Mouse (Mus musculus) natural killer cell, adult 2 months (primary cell): ENCODE data around the gene Ccdc162.
A peak's percentile ranks its signal among the peaks of the same experiment; 100 is the strongest.
"Not testable (repeated sequence)": the region's sequence is repeated elsewhere in the genome, so short reads cannot be mapped to it uniquely, and the experiment has no call there.

Experiments used
- DNase-seq, 2 experiments: peaks; one replicate each; pipeline ENCODE4 v3.0.0; 2022; ENCODE audit warnings: low spot score in 2 of 2

Ccdc162 gene

DNA sequence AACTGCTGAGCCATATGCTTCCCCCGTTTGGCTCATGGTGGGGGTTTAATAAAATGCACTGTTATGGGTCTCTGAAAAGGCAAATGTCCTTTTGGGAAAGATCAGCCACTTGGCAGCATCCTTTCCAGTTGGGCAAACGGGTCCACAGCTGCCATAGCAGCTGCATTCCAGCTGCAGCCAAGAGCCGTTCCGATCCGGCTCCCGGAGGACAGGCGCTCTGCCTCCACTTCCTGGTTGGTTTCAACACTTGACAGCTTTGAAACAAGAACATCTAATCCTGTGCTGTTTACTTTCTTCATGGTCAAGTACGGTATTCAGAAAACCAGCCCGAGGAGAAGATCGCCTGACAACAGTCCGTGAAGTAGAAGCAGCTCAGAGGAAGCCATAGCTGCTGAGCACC, 19.4 kb downstream of the Ccdc162 start:
- no peak for DNase-seq

DNA sequence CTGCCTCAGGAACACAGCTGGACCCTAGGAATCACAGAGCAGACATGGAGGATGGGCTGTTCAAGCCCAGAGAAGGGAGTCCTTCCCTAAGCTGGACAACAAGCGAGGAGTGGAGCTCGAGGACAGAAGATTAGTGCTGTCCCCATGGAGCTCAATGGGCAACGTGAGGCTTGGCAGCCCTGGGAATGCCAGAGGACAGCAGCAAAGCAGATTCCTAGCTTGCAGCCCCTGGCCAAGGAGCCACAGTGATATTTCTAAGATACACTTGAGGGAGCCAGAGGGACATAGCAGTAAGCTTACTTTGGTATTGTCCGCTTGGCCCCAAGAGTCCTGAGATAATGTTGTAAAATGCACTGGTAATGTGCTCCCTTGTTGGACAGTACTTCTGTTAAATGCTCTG, 25.5 kb downstream of the Ccdc162 start:
- DNase-seq = no peak

DNA sequence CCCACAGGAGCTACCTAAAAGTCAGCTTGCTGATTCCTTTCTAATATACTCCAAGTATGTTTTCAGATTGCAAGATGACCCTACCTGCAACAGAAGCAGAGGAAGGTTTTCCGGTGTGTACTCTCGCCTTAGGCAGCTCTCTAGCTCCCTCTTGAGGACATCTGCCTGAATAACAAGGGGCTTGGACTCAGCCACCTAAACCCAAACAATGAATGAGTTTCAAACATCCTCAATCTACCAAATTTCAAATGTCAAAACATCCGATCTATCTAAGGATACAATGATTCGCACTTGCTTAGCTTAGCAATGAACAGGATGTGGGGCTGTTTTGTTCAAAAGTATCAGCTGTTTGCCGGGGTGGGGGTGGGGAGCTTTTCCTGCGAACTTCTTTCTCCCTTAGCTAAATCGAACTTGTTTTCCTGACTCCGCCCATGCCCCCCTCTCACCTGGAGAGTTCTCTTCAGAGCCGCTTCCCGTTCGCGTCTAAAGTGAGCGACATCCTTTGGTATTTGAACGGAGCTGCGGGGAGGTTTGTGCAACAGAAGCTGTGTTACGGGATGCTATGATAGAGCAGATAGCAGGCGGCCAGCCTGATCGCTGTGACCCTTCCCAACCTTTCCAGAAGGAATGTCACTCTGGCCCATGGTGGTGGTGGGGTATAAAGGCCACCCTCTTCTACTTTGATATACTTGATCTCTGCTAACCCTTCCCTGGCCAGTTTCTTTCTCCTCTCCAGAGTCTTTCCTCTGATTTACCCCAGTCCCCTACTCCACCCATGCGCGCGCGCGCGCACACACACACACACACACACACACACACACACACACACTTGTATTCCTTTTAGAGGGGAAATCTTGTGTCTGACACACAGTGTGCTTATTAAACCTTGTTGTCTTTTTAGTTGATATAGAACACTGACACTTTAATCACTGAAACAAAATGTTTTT, 26.2 kb downstream of the Ccdc162 start:
- DNase-seq = peak; percentile 61 to 72

DNA sequence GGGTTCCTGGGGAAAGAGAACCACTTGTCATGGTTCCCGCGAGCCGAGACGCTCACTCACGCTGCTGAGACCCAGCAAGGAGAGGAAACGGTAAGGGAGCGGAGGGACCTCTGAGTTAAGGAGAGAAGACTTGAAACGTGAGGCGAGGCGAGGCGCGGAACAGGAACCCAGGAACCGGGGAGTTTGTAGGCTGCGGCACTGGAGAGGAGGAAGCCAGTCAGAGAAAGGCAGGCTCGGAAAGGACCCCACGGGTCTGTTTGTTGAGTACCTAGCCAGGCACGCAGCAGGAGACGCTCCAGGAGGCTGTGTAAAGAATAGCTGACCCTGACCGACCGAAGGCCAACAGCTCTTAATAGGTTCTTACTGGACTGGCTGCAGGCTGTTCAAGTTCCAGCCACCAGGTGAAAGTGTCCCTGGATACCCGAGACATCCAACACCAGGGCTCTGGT, 31.9 kb downstream of the Ccdc162 start:
- DNase-seq = no peak

DNA sequence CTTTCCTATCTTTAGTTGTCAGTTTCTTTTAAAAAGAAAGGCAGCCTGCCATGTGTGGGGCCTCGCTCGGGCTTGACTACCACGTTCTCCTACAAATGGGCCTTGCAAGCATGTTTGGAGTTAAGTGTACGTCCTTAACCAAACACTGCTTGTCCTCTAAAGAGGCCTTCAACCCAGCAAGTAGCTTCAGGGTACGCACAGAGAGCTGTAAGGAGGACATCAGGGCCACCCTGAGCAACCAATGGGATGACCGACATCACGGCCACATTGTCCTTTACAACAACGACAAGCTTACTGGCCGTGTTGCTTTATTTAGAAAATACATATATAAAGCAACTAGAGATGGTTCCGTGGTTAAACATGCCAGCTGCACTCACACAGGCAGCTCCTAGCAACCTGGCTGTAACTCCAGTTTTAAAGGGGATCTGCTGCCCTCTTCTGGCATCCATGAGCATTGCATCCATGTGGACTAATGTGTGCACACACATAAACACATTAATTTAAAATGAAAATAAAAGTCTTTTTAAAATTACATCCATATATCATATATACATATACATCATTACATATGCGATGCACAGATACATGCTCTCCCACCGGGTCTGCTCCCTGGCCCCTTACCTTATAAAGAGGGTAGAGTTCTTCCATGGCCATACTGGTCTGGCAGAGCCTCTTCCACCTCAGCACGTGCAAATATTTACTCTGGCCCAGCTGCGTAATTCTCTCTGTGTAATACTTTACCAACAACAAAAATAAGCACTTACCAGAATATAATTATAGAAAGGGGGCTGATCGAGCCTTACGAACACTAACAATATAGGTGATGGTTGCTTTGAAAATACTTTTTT, 33.7 kb downstream of the Ccdc162 start:
- DNase-seq = peak; percentile 77 to 86

DNA sequence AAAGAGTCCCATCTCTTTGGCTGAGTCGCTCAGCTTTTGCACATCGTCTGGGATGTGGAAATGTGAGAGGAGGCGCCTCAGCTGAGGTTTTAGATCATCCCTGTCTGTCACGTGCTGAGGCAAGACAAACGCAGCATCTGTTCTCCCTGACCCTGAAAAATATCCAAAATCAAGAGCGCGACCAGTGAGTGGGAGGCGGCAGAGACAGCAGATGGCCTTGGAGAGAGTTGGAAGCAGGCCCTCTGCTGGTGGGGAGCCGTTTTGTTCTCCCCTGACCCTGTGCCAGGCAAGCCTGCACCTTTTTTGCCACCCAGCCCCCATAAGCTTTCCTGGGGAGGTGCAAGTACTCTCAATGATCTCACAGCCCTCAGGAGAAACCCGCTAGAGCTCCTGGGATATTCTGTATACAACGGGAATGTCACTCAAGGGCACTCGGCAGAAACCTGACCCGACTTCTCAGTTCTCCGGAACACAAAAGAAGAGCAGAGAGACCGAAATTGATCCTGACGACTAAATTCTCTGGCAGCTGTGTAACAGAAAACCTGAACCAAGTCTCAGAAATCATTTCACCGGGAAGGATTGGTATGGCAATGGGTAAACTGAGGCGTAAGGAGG, 37.6 kb downstream of the Ccdc162 start:
- peak in 1 of 2 experiments; percentile 41 for DNase-seq

DNA sequence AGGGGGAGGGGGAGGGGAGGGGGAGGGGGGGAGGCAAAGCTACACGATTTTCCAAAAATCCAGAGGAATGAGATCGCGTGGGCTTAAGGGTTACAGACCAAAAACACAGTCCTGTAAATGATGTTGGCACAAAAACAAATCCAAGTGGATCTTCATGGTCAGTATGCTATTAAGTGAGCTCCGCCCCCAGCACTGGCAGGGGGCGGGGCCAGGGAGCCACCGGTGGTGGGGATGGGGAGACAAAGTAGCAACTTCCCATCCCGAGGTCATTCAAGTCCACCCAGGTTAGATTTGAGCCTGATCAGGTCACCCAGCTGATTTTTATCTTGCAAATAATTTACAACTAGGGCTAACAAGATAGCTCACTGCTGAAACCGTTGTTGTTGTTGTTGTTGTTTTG, 39.0 kb downstream of the Ccdc162 start:
- no peak for DNase-seq

DNA sequence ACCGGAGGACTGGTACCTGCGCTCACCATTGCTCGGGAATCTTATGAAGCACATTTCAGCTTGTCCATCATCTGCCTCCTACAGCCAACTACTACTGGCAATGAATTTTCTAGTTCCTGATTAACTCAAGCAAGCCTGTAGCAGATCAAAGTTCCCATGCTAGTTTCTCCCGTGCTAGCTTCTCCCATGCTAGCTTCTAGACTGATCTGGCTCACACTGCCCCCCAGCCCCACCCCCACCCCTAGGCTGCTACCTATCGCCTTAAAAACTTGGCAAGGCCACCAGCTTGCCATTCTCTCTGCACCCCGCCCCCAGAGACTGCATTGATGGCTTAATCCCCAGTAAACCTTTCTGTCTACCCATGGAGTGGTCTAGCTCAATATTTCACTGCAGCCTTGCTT, 39.8 kb downstream of the Ccdc162 start:
- no peak for DNase-seq

DNA sequence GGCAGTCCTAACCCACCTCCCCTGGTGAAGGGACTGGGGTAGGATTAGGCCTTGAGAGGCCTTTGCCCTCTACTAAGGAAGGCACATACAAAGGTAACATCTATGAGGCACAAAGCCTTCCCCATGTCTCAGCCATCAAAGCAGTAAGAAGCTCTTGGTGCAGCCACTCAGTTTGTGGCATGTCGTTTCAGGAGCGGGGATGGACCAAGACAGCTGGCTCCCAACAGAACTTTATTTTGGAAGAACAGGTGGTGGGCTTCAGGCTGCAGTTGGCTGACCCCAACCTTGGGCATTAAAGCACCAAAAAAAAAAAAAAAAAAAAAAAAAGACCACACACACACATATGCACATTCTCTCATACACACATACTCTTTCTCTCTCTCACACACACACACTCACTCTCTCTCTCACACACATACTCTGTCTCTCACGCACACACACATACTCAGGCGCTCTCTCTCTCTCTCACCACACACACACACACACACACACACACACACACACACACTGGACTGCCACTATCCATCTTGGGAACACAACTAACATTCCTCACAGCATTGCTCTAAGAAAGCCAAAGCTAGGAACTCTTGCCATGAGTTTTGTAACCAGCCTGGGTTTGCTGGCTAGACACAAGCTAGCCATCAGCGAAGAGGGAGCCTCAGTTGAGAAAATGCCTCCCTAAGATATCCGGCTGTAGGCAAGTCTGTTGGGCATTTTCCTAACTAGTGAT, 40.4 kb downstream of the Ccdc162 start:
- DNase-seq = no peak

DNA sequence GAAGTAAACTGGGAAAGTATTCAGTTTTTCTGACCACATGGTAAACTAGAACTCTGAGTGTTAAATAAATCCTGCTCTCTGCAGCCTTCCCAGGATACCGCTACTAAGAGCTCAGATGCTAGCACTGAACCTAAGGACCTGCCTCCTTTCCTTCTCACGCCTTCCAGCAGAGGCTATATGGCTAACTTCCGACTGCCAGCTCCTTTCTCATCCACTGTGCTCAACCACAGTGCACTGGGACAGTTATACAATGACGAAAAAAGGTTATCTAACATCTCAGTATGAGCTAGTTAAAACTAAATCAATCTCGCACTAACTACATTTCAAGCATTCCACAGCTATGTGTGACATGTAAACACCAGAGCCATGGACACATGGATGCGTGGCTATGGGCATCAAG, 41.2 kb downstream of the Ccdc162 start:
- no peak for DNase-seq

DNA sequence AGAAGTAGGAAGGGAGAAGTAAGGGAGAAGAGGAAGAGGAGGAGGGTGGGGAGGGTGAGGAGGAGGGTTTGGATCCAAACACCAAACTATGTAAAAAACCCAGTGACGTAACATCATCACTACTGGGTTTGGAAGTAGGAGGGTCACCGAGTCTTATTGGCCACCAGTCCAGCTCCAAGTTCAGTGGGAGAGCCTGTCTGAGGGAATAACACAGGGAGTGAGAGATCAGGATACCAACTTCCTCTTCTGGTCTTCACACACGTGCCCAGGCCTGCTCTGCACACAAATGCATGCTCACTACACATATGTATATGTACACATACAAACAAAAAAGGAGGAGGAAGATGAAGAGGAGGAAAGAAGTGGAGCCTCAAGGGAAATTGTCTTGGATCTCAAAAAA, 42.1 kb downstream of the Ccdc162 start:
- no peak for DNase-seq

DNA sequence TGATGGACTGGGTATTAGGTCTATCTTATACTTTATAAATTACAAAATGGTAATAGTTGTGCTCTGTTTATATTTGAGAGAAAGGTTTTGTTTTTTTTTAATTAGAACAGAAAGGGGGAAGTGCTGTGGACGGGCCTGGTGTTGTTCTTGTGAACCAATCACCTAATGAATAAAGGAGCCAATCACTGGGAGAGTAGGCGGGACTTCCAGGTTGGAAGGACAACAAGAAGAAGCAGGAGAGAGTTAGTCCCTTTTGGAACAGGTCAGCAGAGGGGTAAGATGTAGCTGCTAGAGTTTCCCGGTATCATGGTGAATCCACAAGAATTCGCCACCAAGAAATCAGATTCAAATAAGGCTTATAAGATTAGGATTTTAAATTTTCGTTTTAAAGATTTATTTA, 46.2 kb downstream of the Ccdc162 start:
- DNase-seq = no peak

DNA sequence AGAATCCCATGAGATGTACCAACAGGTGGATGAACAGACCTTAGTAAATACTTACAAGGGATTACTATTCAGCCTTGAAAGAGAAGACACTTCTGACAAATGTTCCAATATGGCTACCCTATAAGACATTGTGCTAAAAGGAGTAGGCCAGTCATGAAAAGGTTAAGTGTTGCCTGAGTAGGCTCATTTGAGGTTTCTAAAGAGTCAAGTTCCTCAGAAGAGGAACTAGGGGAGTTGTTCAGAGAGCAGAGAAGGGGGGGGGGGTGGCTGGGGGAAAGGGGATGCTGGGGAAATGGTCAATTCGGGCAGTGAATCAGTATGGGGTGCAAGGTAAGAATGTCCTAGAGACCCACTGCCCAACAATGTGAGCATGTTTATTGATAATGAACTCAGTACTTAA, 50.9 kb downstream of the Ccdc162 start:
- no peak for DNase-seq

DNA sequence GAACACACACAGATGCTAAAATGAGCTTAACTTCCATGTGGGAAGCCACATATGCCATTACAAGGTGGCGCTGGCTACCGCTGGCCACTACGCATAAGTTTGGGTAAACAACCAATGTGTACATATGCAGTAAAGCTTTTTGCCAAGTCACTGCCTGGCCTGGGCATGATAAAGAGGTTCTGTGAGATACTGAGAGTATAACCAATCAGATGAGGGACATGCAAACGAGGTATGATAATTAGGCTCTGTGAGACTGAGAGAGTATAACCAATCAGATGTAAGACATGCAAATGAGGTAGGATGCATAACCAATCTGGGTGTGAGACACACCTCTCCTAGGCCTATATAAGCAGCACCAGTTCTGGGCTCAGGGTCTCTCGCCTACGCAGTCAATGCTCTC, 56.8 kb downstream of the Ccdc162 start:
- not testable (repeated sequence) for DNase-seq

DNA sequence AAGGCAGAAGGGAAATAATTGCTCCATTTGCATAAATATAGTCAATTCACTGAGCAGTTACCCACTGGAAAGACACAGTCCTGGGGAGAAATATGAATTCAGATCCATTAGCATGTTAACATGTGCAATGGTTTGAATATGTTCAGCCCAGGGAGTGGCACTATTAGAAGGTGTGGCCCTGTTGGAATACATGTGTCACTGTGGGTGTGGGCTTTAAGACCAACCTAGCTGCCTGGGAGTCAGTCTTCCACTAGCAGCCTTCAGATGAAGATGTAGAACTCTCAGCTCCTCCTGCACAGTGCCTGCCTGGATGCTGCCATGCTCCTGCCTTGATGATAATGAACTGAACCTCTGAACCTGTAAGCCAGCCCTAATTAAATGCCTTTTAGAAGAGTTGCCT, 60.8 kb downstream of the Ccdc162 start:
- not testable (repeated sequence) for DNase-seq

DNA sequence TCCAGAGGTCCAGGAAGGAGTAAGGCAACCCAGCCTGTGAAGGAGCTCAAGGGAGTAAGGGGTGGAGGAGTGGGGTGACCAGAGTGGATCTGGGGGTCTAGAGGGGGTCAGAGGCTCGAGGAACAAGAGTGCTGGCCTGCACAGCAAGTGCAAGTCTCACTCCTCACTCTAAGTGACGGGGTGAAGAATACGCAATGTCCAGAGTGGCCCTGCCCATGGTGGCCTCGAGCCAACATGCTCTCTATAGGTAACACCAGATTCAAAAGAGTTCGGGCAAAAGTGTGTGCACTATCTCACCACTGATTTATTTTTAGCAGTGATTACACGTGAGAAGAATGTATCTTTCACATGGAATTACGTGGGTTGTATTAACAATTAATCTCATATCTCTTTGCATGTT, 63.4 kb downstream of the Ccdc162 start:
- DNase-seq = no peak

DNA sequence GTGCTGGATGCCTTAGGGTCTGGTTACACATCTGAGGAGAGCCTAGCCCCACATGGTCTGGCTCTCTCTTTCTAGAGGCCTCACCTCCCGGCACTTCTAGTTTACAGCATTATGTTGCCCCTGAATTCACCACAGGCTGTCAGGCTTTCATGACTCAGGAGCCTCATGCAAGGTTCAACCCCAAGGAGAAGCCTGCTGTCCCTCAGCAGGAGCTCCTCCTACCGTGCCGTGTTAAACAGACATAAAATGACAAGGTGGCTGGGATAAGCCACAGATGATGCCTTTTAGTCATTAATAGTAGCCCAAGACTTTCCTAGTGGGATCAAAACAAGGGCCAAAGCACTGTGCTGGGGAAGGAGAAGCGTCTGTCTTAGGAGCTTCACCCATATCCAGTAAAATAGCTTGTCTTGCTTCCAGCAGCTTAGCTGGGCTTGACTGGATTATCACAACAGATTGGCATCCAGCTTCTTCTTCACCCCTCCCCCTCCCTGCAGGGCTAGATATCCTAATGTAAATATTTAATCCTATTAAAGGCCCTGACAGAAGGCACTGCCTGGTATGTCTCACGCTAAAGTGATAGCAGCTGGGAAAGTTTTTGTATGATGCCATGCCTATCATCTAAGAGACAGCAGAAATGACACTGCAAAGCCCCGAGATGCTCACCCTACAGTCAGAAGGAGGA, 64.2 kb downstream of the Ccdc162 start:
- DNase-seq = no peak

DNA sequence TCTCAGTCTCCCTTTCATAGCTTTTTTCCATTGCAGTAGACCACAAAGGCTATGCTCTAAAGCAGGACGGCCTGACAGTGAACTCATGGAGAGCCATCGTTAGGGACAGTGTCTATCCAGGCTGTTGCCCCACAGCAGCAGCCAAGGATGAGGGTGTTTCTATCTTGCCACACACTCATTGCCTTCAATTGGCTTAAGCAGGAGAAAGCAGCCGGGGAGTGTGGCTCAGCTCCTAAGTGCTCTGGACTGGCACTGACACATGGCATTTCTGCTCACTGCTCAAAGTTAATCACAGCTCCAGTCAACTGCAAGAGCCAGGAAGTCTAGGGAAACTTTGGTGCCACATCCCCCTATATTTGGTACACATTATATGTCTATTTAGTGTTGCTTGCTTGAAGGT, 64.9 kb downstream of the Ccdc162 start:
- no peak for DNase-seq

DNA sequence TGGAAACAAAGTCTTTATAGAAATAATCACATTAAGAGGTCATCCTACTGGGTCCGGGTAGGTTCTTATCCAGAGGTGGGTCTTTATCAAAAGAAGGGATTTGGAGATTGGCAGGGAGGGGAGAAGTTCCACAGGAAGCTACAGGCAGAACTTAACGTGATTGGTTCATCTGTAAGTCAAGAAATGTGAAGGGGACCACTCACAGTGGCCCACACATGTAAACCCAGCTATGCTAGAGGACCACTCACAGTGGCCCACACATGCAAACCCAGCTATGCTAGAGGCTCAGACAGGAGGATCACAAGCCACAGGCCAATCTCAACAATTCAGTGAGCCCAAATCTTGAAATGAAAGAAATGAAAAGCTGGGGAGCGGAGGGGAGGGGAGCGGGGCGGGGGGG, 67.2 kb downstream of the Ccdc162 start:
- no peak for DNase-seq

DNA sequence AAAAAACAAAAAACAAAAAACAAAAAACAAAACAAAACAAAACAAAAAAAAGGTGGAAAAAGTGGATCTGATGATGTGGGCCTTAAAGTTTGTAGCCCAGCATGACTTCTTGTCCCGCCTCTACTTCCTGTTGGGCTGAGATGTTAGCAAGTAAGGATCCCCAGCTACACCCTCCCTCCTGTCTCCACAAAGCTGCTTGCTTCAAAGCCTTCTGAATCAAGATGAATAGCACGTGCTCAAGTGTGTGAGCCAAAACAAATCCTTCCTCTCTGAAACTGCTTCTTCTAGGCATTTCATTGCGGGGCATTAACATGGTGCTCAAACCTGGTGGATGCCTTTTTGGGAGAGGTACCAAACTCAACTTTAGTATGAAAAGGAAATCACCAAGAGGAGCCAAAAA, 77.7 kb downstream of the Ccdc162 start:
- DNase-seq = no peak
